Mouse (Mus musculus): Measurements from ENCODE around the gene Chmp5. TPM values are rescaled to one million over a fixed set of nuclear protein-coding genes. Genes with fewer than 3 reads are reported as not detected.

Chmp5 gene
- polyA plus RNA-seq, 1 experiment from 2014 or later, result 154 TPM

DNA sequence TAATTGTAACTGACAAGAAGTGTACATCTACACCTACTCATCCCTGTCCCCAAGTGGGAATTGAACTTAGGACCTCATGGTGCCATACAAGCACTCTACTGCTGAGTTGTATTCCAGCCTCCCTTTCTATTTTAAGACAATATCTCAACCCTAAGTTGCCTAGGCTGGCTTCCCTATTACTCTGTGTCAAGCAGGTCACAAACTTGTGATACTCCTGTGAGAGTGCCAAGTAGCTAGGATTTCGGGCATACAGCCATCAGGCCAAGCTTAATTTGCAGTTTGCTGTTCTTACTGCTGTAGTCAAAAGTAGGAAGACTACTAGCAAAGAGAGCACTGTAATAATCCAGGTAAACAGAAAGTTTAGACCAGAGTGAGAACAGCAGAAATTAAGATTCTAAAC is 35.5 kb downstream of the Chmp5 start:
- ATAC-seq (ENCODE audit: low FRiP score), result no peak
- 91% methylated on average over 1 of the region's 1 CpGs for WGBS
- Histone ChIP-seq H3K36me3 (peaks cover 66% of the 10 kb centered on the region), H3K9ac (no peak overlapping the region), H3K27me3 (no peaks in the 10 kb centered on the region), H3K9me3 (replicated peaks) (no peaks in the 10 kb centered on the region), H3K4me2 (replicated peaks) (no peak overlapping the region), H3K27ac (no peak overlapping the region), H3K4me1 (no peaks in the 10 kb centered on the region), H3K4me3 (no peak overlapping the region)

DNA sequence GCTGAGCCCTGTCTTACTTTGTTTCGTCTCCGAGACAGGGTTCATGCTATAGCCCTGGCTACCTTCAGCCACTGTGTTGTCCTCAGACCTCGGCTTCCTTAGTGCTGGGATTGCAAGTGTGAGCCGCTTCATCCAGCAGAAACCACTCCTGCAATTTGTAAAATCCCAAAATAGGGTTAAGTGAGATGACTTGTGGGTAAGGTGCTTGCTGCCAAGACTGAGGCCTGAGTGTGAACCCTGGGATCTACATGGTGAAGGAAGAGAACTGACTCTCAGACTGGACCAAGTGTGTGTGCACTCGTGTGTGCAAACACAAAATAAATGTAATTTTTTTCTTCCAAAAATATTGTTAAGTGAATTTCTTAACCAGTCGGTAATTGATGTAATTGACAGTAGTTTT is 41.4 kb downstream of the Chmp5 start:
- no peak overlapping the region for H3K4me3 ChIP-seq
- no peak overlapping the region for H3K4me2 ChIP-seq (replicated peaks)
- H3K4me1 ChIP-seq, result no peaks in the 10 kb centered on the region
- H3K36me3 ChIP-seq, result peaks cover 83% of the 10 kb centered on the region
- H3K9me3 ChIP-seq (replicated peaks), result no peaks in the 10 kb centered on the region
- no peak overlapping the region for H3K9ac ChIP-seq
- WGBS, result 86% methylated on average over 6 of the region's 6 CpGs
- H3K27ac ChIP-seq, result no peak overlapping the region
- H3K27me3 ChIP-seq, result no peaks in the 10 kb centered on the region
- no peak for ATAC-seq (ENCODE audit: low FRiP score)

DNA sequence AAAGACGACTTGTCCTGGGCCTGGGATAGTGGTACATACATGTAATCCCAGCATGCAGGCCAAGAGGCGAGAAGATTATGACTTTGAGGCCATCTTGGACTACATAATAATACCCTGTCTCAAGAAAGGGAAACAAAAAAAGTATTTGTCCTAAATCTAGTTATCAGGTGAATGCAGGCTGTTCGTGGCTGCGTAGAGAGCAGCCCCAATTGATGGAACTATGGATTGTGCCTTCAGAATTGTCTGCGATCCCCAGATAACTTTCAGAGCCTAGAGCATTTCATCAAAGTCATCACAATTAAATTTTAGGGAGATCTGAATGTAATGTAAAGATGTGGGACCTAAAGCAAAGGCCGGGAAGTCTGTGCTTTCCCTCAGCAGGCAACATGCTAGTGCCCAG is 48.1 kb downstream of the Chmp5 start:
- ATAC-seq (ENCODE audit: low FRiP score), result no peak
- Histone ChIP-seq H3K4me2 (replicated peaks) (no peak overlapping the region), H3K27me3 (no peaks in the 10 kb centered on the region), H3K9me3 (replicated peaks) (no peaks in the 10 kb centered on the region), H3K9ac (no peak overlapping the region), H3K27ac (no peak overlapping the region), H3K4me3 (no peak overlapping the region), H3K4me1 (no peaks in the 10 kb centered on the region), H3K36me3 (peaks cover 90% of the 10 kb centered on the region)
- 94% methylated on average over 6 of the region's 6 CpGs for WGBS

GRCm38 (mm10) chr4:40997916-40998315 is 49.7 kb downstream of the Chmp5 start:
- ATAC-seq (ENCODE audit: low FRiP score), result no peak
- no peaks in the 10 kb centered on the region for H3K4me1 ChIP-seq
- peaks cover 90% of the 10 kb centered on the region for H3K36me3 ChIP-seq
- H3K27me3 ChIP-seq, result no peaks in the 10 kb centered on the region
- H3K27ac ChIP-seq, result no peak overlapping the region
- 91% methylated on average over 4 of the region's 4 CpGs for WGBS
- no peak overlapping the region for H3K4me2 ChIP-seq (replicated peaks)
- no peak overlapping the region for H3K9ac ChIP-seq
- H3K4me3 ChIP-seq, result no peak overlapping the region
- H3K9me3 ChIP-seq (replicated peaks), result no peaks in the 10 kb centered on the region

- 76% methylated on average over 1 of the region's 1 CpGs for WGBS
- no peak for ATAC-seq (ENCODE audit: low FRiP score)
- peaks cover 94% of the 10 kb centered on the region for H3K36me3 ChIP-seq
- H3K4me3 ChIP-seq, result no peak overlapping the region
- no peak overlapping the region for H3K4me2 ChIP-seq (replicated peaks)
- H3K9ac ChIP-seq, result no peak overlapping the region
- no peaks in the 10 kb centered on the region for H3K9me3 ChIP-seq (replicated peaks)
- H3K27ac ChIP-seq, result no peak overlapping the region
- H3K4me1 ChIP-seq, result no peaks in the 10 kb centered on the region
- H3K27me3 ChIP-seq, result no peaks in the 10 kb centered on the region
Observed at GRCm38 (mm10) chr4:41000271-41000670, 52.1 kb downstream of the Chmp5 start.

DNA sequence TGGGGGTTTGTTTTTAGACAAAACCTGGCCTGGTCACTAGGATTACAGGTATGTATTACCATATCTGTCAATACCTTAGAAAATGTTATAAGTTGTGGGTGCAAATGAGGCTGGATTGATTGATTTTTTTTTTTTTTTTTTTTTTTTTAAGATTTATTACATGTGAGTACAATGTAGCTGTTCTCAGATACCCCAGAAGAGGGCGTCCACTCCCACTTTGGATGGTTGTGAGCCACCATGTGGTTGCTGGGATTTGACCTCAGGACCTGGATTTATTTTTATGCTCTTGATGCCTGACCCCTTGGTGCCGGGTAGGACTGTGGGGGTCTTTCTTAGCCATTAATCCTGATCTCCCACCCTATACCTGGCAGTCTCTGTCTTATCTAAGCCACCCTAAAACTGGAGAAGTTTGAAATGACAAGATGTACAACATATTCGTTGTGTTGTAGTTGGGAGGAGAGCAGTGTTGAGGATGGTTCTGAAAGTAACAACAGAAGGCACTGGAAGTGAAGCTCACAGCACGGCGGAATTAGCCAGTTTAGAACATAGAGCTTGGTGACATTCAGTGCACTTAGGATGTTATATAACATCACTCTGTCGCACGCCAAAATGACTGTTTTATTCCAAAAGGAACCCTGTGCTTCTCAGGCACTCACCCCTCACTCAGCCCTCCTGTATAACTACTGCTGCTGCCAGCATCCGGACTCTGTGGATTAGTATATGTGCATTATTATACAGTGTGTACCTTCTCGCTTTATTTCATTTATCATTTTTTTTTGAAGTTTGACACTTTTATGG is 52.8 kb downstream of the Chmp5 start:
- Histone ChIP-seq H3K4me1 (no peaks in the 10 kb centered on the region), H3K27me3 (no peaks in the 10 kb centered on the region), H3K9ac (no peak overlapping the region), H3K4me2 (replicated peaks) (no peak overlapping the region), H3K4me3 (no peak overlapping the region), H3K36me3 (peaks cover 89% of the 10 kb centered on the region), H3K9me3 (replicated peaks) (no peaks in the 10 kb centered on the region), H3K27ac (no peak overlapping the region)
- no peak for ATAC-seq (ENCODE audit: low FRiP score)
- 90% methylated on average over 9 of the region's 9 CpGs for WGBS

GRCm38 (mm10) chr4:41013351-41013750 is 65.1 kb downstream of the Chmp5 start:
- Histone ChIP-seq H3K27me3 (no peaks in the 10 kb centered on the region), H3K9me3 (replicated peaks) (no peaks in the 10 kb centered on the region), H3K4me1 (no peaks in the 10 kb centered on the region), H3K27ac (no peak overlapping the region), H3K4me3 (no peak overlapping the region), H3K36me3 (peaks cover 82% of the 10 kb centered on the region), H3K9ac (no peak overlapping the region), H3K4me2 (replicated peaks) (no peak overlapping the region)
- ATAC-seq (ENCODE audit: low FRiP score), result no peak
- WGBS, result 91% methylated on average over 3 of the region's 3 CpGs

Small RNA genes within 50 kb of the gene (microRNA-seq; reads per million reads assigned to microRNA genes)
- 2.2 reads per million for gene Mir3094

Other genes starting within 250 kb of the Chmp5 start
- gene Aptx, start 245.2 kb upstream of the Chmp5 start, polyA plus RNA-seq (2016; fragmentation: Nextera tagmentation; extraction: Ambion mirVana), result 52.6 and 54.2 TPM in 2 replicates
- 654 and 704 TPM in 2 replicates for gene Dnaja1, start 226.3 kb upstream of the Chmp5 start, polyA plus RNA-seq (2016; fragmentation: Nextera tagmentation; extraction: Ambion mirVana)
- gene Smu1, start 190.5 kb upstream of the Chmp5 start, polyA plus RNA-seq (2016; fragmentation: Nextera tagmentation; extraction: Ambion mirVana), result 135 and 137 TPM in 2 replicates
- gene B4galt1, start 94.4 kb upstream of the Chmp5 start, polyA plus RNA-seq (2016; fragmentation: Nextera tagmentation; extraction: Ambion mirVana), result 20.3 and 21.5 TPM in 2 replicates
- gene Spink4, start 28.4 kb upstream of the Chmp5 start, polyA plus RNA-seq (2016; fragmentation: Nextera tagmentation; extraction: Ambion mirVana), result not detected in 2 replicates
- 239 and 246 TPM in 2 replicates for gene Bag1, start 113 bp upstream of the Chmp5 start, polyA plus RNA-seq (2016; fragmentation: Nextera tagmentation; extraction: Ambion mirVana)
- gene Nfx1, start 22.5 kb downstream of the Chmp5 start, polyA plus RNA-seq (2016; fragmentation: Nextera tagmentation; extraction: Ambion mirVana), result 110 and 111 TPM in 2 replicates
- not detected in 2 replicates for gene Aqp7, start 99.7 kb downstream of the Chmp5 start, polyA plus RNA-seq (2016; fragmentation: Nextera tagmentation; extraction: Ambion mirVana)
- 0.77 and 0.97 TPM in 2 replicates for gene Aqp3, start 149.8 kb downstream of the Chmp5 start, polyA plus RNA-seq (2016; fragmentation: Nextera tagmentation; extraction: Ambion mirVana)
- 29.0 and 33.6 TPM in 2 replicates for gene Nol6, start 176.0 kb downstream of the Chmp5 start, polyA plus RNA-seq (2016; fragmentation: Nextera tagmentation; extraction: Ambion mirVana)
- 101 and 113 TPM in 2 replicates for gene Ube2r2, start 187.3 kb downstream of the Chmp5 start, polyA plus RNA-seq (2016; fragmentation: Nextera tagmentation; extraction: Ambion mirVana)